Mouse (Mus musculus) CH12.LX (cell line): ENCODE measurements at regions not wholly inside any gene's neighbourhood (a gene's known extent, or its start where the extent isn't known, plus 50 kb on each side); places are given as distances from the start of the nearest gene placed in this dataset.

Experiments
- DNase-seq: peaks from one replicate; pipeline ENCODE4 v3.0.0-alpha.2; 2013; ENCODE audit errors: extremely low read depth
- H3K27ac ChIP-seq: 2 replicates; pipeline ENCODE4 v1.5.1; 2012; ENCODE audit warnings: low read depth, mild to moderate bottlenecking, control low read depth, moderate library complexity; ENCODE audit not compliant: insufficient read depth
- H3K27me3 ChIP-seq: replicated peaks from 2 replicates; pipeline ENCODE3; 2012; ENCODE audit warnings: inconsistent platforms
- H3K36me3 ChIP-seq, 2 experiments: replicated peaks in 1 of 2; 2 replicates each; pipeline versions ENCODE3 to v1.6.1; 2012; ENCODE audit warnings: inconsistent platforms in 1 of 2, low read length in 1 of 2, mild to moderate bottlenecking in 1 of 2, mixed read lengths in 1 of 2, moderate library complexity in 1 of 2; ENCODE audit not compliant: control insufficient read depth in 1 of 2, insufficient read depth in 1 of 2
- H3K4me1 ChIP-seq, 2 experiments: 2 replicates each; pipeline ENCODE4 v1.6.1; 2012; ENCODE audit warnings: inconsistent platforms in 1 of 2, moderate library complexity in 1 of 2; ENCODE audit not compliant: insufficient read depth in 2 of 2, control insufficient read depth in 1 of 2
- H3K4me2 ChIP-seq: 2 replicates; pipeline ENCODE4 v1.6.1; 2012; ENCODE audit warnings: low read depth, mild to moderate bottlenecking, control low read depth; ENCODE audit not compliant: poor library complexity, insufficient read depth, severe bottlenecking
- H3K4me3 ChIP-seq, 3 experiments: fragments of 150-350 bp in 1 of 3; sonication (generic) in 1 of 3; replicated peaks in 1 of 3; 2 replicates each; pipeline versions ENCODE3 to v1.5.1; 2011 to 2012; ENCODE audit warnings: low read depth in 2 of 3, low read length in 2 of 3, mild to moderate bottlenecking in 2 of 3, moderate library complexity in 2 of 3, control low read depth in 1 of 3, improper control_type of control experiment in 1 of 3, inconsistent platforms in 1 of 3, mixed read lengths in 1 of 3; ENCODE audit not compliant: poor library complexity in 1 of 3
- H3K79me2 ChIP-seq: replicated peaks from 2 replicates; pipeline ENCODE4 v1.6.1; 2012; ENCODE audit warnings: mild to moderate bottlenecking, moderate library complexity; ENCODE audit not compliant: control insufficient read depth, poor library complexity, insufficient read depth, severe bottlenecking; ENCODE audit errors: extremely low read depth
- H3K9ac ChIP-seq: 2 replicates; pipeline ENCODE4 v1.6.1; 2012; ENCODE audit warnings: low read depth, mild to moderate bottlenecking, control low read depth, moderate library complexity; ENCODE audit not compliant: insufficient read depth
- H3K9me3 ChIP-seq: replicated peaks from 2 replicates; pipeline ENCODE3; 2012; ENCODE audit warnings: low read length, inconsistent platforms, mixed read lengths
- BHLHE40 ChIP-seq: IDR thresholded peaks from 2 replicates; pipeline ENCODE4 v1.6.1; 2011; ENCODE audit warnings: mild to moderate bottlenecking, low read depth, low read length, improper control_type of control experiment
- CTCF ChIP-seq, 2 experiments: IDR thresholded peaks in 1 of 2; conservative IDR thresholded peaks in 1 of 2; 2 replicates each; pipeline ENCODE4 v1.5.1; 2011 to 2012; ENCODE audit warnings: low read depth in 2 of 2, low read length in 2 of 2, improper control_type of control experiment in 1 of 2, inconsistent platforms in 1 of 2, mild to moderate bottlenecking in 1 of 2, moderate library complexity in 1 of 2
- E2F4 ChIP-seq: IDR thresholded peaks from 2 replicates; pipeline ENCODE4 v1.6.1; 2011; ENCODE audit warnings: low read depth, low read length, improper control_type of control experiment; ENCODE audit not compliant: insufficient replicate concordance
- ELF1 ChIP-seq: IDR thresholded peaks from 2 replicates; pipeline ENCODE4 v1.6.1; 2014; ENCODE audit warnings: low read depth, mild to moderate bottlenecking, inconsistent platforms, low read length, improper control_type of control experiment
- EP300 ChIP-seq: IDR thresholded peaks from 2 replicates; pipeline ENCODE4 v1.6.1; 2011; ENCODE audit warnings: low read length, improper control_type of control experiment
- ETS1 ChIP-seq: conservative IDR thresholded peaks from 2 replicates; pipeline ENCODE4 v1.6.1; 2012; ENCODE audit warnings: low read depth, mild to moderate bottlenecking, inconsistent platforms, low read length, improper control_type of control experiment, moderate library complexity
- GABPA ChIP-seq: IDR thresholded peaks from 2 replicates; pipeline ENCODE4 v1.6.1; 2012; ENCODE audit warnings: low read depth, low read length, improper control_type of control experiment, inconsistent platforms; ENCODE audit not compliant: insufficient replicate concordance
- HCFC1 ChIP-seq: IDR thresholded peaks from 2 replicates; pipeline ENCODE4 v1.6.1; 2012; ENCODE audit warnings: low read depth, mild to moderate bottlenecking, inconsistent platforms, low read length, improper control_type of control experiment
- JUN ChIP-seq: IDR thresholded peaks from 2 replicates; pipeline ENCODE4 v1.6.1; 2011; ENCODE audit warnings: low read depth, mild to moderate bottlenecking, low read length, improper control_type of control experiment, moderate library complexity; ENCODE audit not compliant: insufficient read depth
- JUND ChIP-seq: conservative IDR thresholded peaks from 2 replicates; pipeline ENCODE4 v1.6.1; 2011; ENCODE audit warnings: low read depth, low read length, improper control_type of control experiment
- KAT2A ChIP-seq: IDR thresholded peaks from 2 replicates; pipeline ENCODE4 v1.6.1; 2012; ENCODE audit warnings: low read length, improper control_type of control experiment, inconsistent platforms; ENCODE audit not compliant: insufficient replicate concordance
- MAFK ChIP-seq: IDR thresholded peaks from 2 replicates; pipeline ENCODE4 v1.6.1; 2011; ENCODE audit warnings: low read length, improper control_type of control experiment; ENCODE audit not compliant: insufficient replicate concordance
- MEF2A ChIP-seq: IDR thresholded peaks from 2 replicates; pipeline ENCODE4 v1.6.1; 2014; ENCODE audit warnings: low read depth, mild to moderate bottlenecking, inconsistent platforms, low read length, improper control_type of control experiment, borderline replicate concordance
- MXI1 ChIP-seq: IDR thresholded peaks from 2 replicates; pipeline ENCODE4 v1.6.1; 2011; ENCODE audit warnings: mild to moderate bottlenecking, low read depth, low read length, improper control_type of control experiment
- MYC ChIP-seq: IDR thresholded peaks from 2 replicates; pipeline ENCODE4 v1.6.1; 2011; ENCODE audit warnings: low read depth, mild to moderate bottlenecking, improper control_type of control experiment, low read length
- NELFE ChIP-seq: IDR thresholded peaks from 2 replicates; pipeline ENCODE4 v1.6.1; 2011; ENCODE audit warnings: low read depth, low read length, improper control_type of control experiment
- POLR2A ChIP-seq: IDR thresholded peaks from 2 replicates; pipeline ENCODE4 v1.6.1; 2011; ENCODE audit warnings: low read depth, mild to moderate bottlenecking, improper control_type of control experiment, low read length
- RAD21 ChIP-seq: IDR thresholded peaks from 2 replicates; pipeline ENCODE4 v1.6.1; 2011; ENCODE audit warnings: low read depth, mild to moderate bottlenecking, low read length, improper control_type of control experiment, moderate library complexity
- RCOR1 ChIP-seq: conservative IDR thresholded peaks from 2 replicates; pipeline ENCODE4 v1.6.1; 2012; ENCODE audit warnings: low read depth, mild to moderate bottlenecking, inconsistent platforms, low read length, improper control_type of control experiment
- SMC3 ChIP-seq: IDR thresholded peaks from 2 replicates; pipeline ENCODE4 v1.6.1; 2011; ENCODE audit warnings: low read depth, low read length, improper control_type of control experiment
- TBP ChIP-seq: conservative IDR thresholded peaks from 2 replicates; pipeline ENCODE4 v1.6.1; 2011; ENCODE audit warnings: low read depth, low read length, improper control_type of control experiment
- TCF12 ChIP-seq: IDR thresholded peaks from 2 replicates; pipeline ENCODE4 v1.6.1; 2014; ENCODE audit warnings: low read depth, mild to moderate bottlenecking, inconsistent platforms, low read length, improper control_type of control experiment
- USF1 ChIP-seq: IDR thresholded peaks from 2 replicates; pipeline ENCODE4 v1.6.1; 2014; ENCODE audit warnings: low read depth, mild to moderate bottlenecking, inconsistent platforms, low read length, improper control_type of control experiment
- ZMIZ1 ChIP-seq: IDR thresholded peaks from 2 replicates; pipeline ENCODE4 v1.6.1; 2012; ENCODE audit warnings: low read depth, mild to moderate bottlenecking, inconsistent platforms, low read length, improper control_type of control experiment
- ZNF384 ChIP-seq: IDR thresholded peaks from 2 replicates; pipeline ENCODE4 v1.6.1; 2012; ENCODE audit warnings: low read depth, low read length, improper control_type of control experiment, inconsistent platforms
- dilution Hi-C: fragments of 300-500 bp; cut with MboI; formaldehyde crosslinking; loops from 2 replicates; pipeline ENCODE4 v1.14.3; 2020; ENCODE audit warnings: low sequenced_read_pairs; ENCODE audit not compliant: extremely low pct_unique_long_range_greater_than_20kb, extremely low pct_ligation_motif_present
- in situ Hi-C: fragments of 300-500 bp; cut with MboI; formaldehyde crosslinking; loops from 3 replicates; pipeline ENCODE4 v1.14.3; 2019; ENCODE audit warnings: low sequenced_read_pairs, low pct_ligation_motif_present, low pct_unique_long_range_greater_than_20kb, mixed read lengths

DNA sequence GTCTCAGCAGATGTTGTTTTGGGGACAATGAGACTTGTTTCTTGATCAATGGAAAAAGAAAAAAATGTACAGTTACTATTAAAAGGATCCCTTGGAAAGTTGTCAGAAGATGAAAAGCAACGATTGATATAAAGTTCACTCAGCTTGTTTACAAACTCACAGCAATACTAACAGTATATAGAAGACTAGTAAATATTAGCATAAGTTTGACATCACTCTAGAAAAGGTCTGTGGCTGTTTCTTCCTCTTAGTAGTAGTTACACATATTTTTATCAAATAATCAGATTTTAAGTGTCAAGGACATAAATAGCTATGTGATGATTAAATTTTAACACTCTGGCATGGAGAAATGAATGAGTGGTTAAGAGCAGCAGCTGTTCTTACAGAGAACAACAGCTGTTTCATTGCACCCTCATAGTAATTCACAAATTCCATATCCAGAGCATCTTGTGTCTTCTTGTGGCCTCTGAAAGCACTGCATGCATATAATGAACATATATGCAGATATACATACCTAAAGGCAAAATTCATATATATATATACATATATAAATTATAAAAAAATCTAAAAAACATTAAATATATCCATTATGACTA is 179.1 kb upstream of the Pcdh10 start:
- no peak for DNase-seq
- TF ChIP-seq MXI1 (no peak), ZMIZ1 (no peak), RAD21 (no peak), JUND (no peak), SMC3 (no peak), KAT2A (no peak), ETS1 (no peak), USF1 (no peak), CTCF (conservative IDR thresholded peaks at IDR 0.05 in 1 of 2, IDR thresholded peaks at IDR 0.05 in 1 of 2; ENCODE audit: low read depth in 2 of 2, low read length in 2 of 2) (no peak), TBP (no peak), E2F4 (no peak), MYC (no peak), HCFC1 (no peak), RCOR1 (no peak), JUN (no peak), MEF2A (no peak), POLR2A (no peak), BHLHE40 (no peak)
- Histone ChIP-seq H3K4me1 (no peaks in the 10 kb centered on the region), H3K4me3 (no peak overlapping the region), H3K79me2 (no peaks in the 10 kb centered on the region), H3K36me3 (no peaks in the 10 kb centered on the region), H3K9ac (no peak overlapping the region), H3K4me2 (no peak overlapping the region), H3K27me3 (no peaks in the 10 kb centered on the region), H3K9me3 (peaks cover 13% of the 10 kb centered on the region), H3K27ac (no peak overlapping the region)
- in situ Hi-C loops = no loop called here
- dilution Hi-C loops = no loop called here

DNA sequence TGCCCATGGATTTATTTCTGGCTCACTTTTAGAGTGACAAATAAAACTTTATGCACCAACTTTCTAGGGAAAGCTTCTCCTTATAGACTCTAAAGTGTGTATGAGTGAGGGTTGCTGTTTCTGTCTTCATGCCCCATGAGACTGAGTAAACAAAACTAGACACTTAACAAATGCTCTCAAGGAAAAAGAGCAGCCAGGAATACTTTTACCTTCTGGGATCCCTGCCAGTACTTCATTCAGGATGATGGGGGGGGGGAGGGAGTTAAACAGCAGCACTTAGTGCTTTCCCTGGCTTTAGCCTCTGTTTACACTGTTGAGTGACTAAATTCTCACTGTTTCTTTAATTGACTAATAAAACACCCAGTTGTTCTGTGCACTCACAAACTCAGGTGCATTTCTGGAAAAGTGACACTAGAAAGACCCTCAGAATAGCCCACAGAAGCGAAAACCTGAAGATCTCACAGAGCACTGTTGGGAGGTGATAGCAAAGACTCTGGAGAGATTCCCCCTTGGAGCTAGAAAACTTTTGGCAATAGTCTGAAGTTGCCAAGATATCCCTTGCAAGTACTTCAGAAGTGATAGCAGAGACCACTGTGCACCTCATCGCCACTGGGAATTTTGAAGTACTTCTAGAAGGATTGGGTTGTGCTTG is 173.7 kb upstream of the Pcdh10 start:
- DNase-seq = no peak
- no peaks in the 10 kb centered on the region for H3K79me2 ChIP-seq
- no peaks in the 10 kb centered on the region for H3K36me3 ChIP-seq
- no peak overlapping the region for H3K27ac ChIP-seq
- no peaks in the 10 kb centered on the region for H3K27me3 ChIP-seq
- no peak overlapping the region for H3K4me2 ChIP-seq
- dilution Hi-C loops (no loop called here), in situ Hi-C loops (no loop called here)
- no peak for TF ChIP-seq ELF1
- TF ChIP-seq ZNF384 = no peak
- TF ChIP-seq EP300 = no peak
- no peak for TF ChIP-seq GABPA
- TF ChIP-seq NELFE = no peak
- no peak for TF ChIP-seq JUND
- no peak for TF ChIP-seq TBP
- TF ChIP-seq TCF12 = no peak
- no peak for TF ChIP-seq MEF2A
- TF ChIP-seq CTCF (conservative IDR thresholded peaks at IDR 0.05 in 1 of 2, IDR thresholded peaks at IDR 0.05 in 1 of 2; ENCODE audit: low read depth in 2 of 2, low read length in 2 of 2) = no peak
- no peak for TF ChIP-seq MAFK
- TF ChIP-seq, all 38 proteins: peak for 0
- H3K4me3 ChIP-seq = no peak overlapping the region
- no peak overlapping the region for H3K9ac ChIP-seq
- H3K4me1 ChIP-seq = no peaks in the 10 kb centered on the region
- peaks cover 23% of the 10 kb centered on the region for H3K9me3 ChIP-seq
